ENCODE assay signal across 8 mouse cellular contexts in genomic region chr7:19628536-19629360, GRCm38 (mm10). TPM values are rescaled to one million over a fixed set of nuclear protein-coding genes. Genes with fewer than 3 reads are reported as not detected.
DNase-seq lines count a peak whose midpoint lies in the region; ATAC-seq lines count a peak whose summit lies in the region.

No protein-coding gene starts in this region.

- H3K27me3 ChIP-seq in hindbrain, embryonic 11.5 days (ENCODE audit: control insufficient read depth, insufficient read depth, low read length): no peaks in the 10 kb centered on the region

- H3K9me3 ChIP-seq in hindbrain, embryonic 11.5 days (ENCODE audit: control insufficient read depth, low read length): no peaks in the 10 kb centered on the region

- H3K4me3 ChIP-seq in hindbrain, embryonic 11.5 days (ENCODE audit: low read depth, low read length): peak overlapping the region; percentile 69

- WGBS in hindbrain, embryonic 11.5 days: under 1% methylated on average over 54 of the region's 57 CpGs

- H3K36me3 ChIP-seq in hindbrain, embryonic 11.5 days (ENCODE audit: control insufficient read depth, insufficient read depth, low read length): no peaks in the 10 kb centered on the region; the same call in 1 of the 2 replicates

- peak overlapping the region; percentile 58; the same call in 1 of the 2 replicates for H3K27ac ChIP-seq in hindbrain, embryonic 11.5 days (ENCODE audit: low read depth, low read length)

- H3K9ac ChIP-seq in hindbrain, embryonic 11.5 days (ENCODE audit: low read depth, low read length): peak overlapping the region; percentile 34; the same call in 1 of the 2 replicates

- H3K4me2 ChIP-seq in hindbrain, embryonic 11.5 days (replicated peaks; ENCODE audit: low read depth, low read length): peak overlapping the region; percentile 96

- peak; percentile 99 for DNase-seq in Muller cell, postnatal 12 days (ENCODE audit: inconsistent ontology term)
- DNase-seq in cerebellum, adult 9-11 months: peak; percentile 87
- DNase-seq in frontal cortex, adult 2 months (ENCODE audit: extremely low spot score in 1 of 2, low spot score in 1 of 2): peak; percentile 86 to 90
- DNase-seq in hindbrain, embryonic 11.5 days (ENCODE audit: low spot score): peak; percentile 91
- DNase-seq in layer of hippocampus, postnatal 10 days (ENCODE audit: low spot score in 2 of 2): peak; percentile 90 to 93
- peak; percentile 100 for DNase-seq in lung, postnatal 10 days
- DNase-seq in ovary, postnatal 36 days (ENCODE audit: low spot score): peak; percentile 93
- peak; percentile 95 for DNase-seq in thymus, postnatal 25 days

- ATAC-seq in hindbrain, embryonic 11.5 days (ENCODE audit: low FRiP score): peak; percentile 90

- H3K4me1 ChIP-seq in hindbrain, embryonic 11.5 days (replicated peaks; ENCODE audit: control insufficient read depth, insufficient read depth, low read length): no peaks in the 10 kb centered on the region

RNA-seq across cellular contexts. Expression of gene Relb, which starts 0.5 kb away (rescaled TPM):
- polyA plus RNA-seq in frontal cortex, adult 2 months (2012; rRNA removed): 6.1 and 6.5 TPM in 2 replicates
- 3.7 and 3.9 TPM in 2 replicates for polyA plus RNA-seq in hindbrain, embryonic 11.5 days (2014; fragmentation: Nextera tagmentation; extraction: Ambion mirVana)
- 10 to 100 TPM in 1 of 2 experiments, 1 to 10 TPM in 1; 9.2 to 10.8 TPM for total RNA-seq in layer of hippocampus, postnatal 10 days (2021)

RNA-seq across cellular contexts. Expression of gene Clasrp, which starts 24.5 kb away (rescaled TPM):
- 152 and 164 TPM in 2 replicates for polyA plus RNA-seq in frontal cortex, adult 2 months (2012; rRNA removed)
- polyA plus RNA-seq in hindbrain, embryonic 11.5 days (2014; fragmentation: Nextera tagmentation; extraction: Ambion mirVana): 49.8 and 50.5 TPM in 2 replicates
- 10 to 100 TPM; 86.8 to 98.8 TPM for total RNA-seq in layer of hippocampus, postnatal 10 days (2021)

RNA-seq across cellular contexts. Expression of gene Clptm1, which starts 36.1 kb away (rescaled TPM):
- polyA plus RNA-seq in frontal cortex, adult 2 months (2012; rRNA removed): 125 and 128 TPM in 2 replicates
- polyA plus RNA-seq in hindbrain, embryonic 11.5 days (2014; fragmentation: Nextera tagmentation; extraction: Ambion mirVana): 86.2 and 94.4 TPM in 2 replicates
- 100 to 1,000 TPM; 140 to 143 TPM for total RNA-seq in layer of hippocampus, postnatal 10 days (2021)

RNA-seq across cellular contexts. Expression of gene Apoc2, which starts 49.0 kb away (rescaled TPM):
- 0.78 TPM in 1 of 2 replicates, not detected in the other for polyA plus RNA-seq in frontal cortex, adult 2 months (2012; rRNA removed)
- 0.33 TPM in 1 of 2 replicates, not detected in the other for polyA plus RNA-seq in hindbrain, embryonic 11.5 days (2014; fragmentation: Nextera tagmentation; extraction: Ambion mirVana)
- total RNA-seq in layer of hippocampus, postnatal 10 days (2021): not detected

RNA-seq across cellular contexts. Expression of gene Gemin7, which starts 51.4 kb away (rescaled TPM):
- polyA plus RNA-seq in frontal cortex, adult 2 months (2012; rRNA removed): 47.9 and 49.9 TPM in 2 replicates
- 161 and 173 TPM in 2 replicates for polyA plus RNA-seq in hindbrain, embryonic 11.5 days (2014; fragmentation: Nextera tagmentation; extraction: Ambion mirVana)
- 10 to 100 TPM; 41.3 to 42.5 TPM for total RNA-seq in layer of hippocampus, postnatal 10 days (2021)

Comparison
In these comparisons a context has a peak if more than half of its experiments do, and no peak if none do; other contexts are left out.
1. Peak in every context shown above with its lines: DNase-seq, ATAC-seq, H3K4me3 ChIP-seq and H3K27ac ChIP-seq.